8 mouse cellular contexts compared by ENCODE assay signal in the genomic region with DNA sequence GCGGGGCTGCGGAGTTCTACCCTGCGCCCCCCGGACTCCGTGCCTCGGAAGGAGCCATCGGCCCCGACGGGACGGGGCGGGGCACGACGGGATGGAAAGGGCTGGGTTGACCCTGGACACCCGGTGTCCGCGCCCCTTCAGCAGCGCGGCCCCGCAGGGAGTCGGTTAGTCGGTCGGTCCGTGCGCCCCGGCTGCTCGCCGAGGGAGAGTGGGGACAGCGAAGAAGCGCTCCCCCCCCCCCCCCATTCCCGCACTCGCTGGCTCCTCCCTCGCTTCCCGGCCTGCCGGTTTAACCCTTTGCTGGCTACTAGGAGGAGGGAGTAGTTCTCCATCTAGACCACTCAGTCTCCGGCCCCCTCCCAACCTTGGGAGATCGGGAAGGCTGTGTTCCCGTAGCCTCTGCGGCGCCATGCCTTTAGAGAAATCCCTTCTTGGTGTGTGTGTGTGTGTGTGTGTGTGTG. TPM values are rescaled to one million over a fixed set of nuclear protein-coding genes. Genes with fewer than 3 reads are reported as not detected.
DNase-seq lines count a peak whose midpoint lies in the region; ATAC-seq and TF ChIP-seq lines count a peak whose summit lies in the region.

No protein-coding gene starts in this region.

- H3K4me3 ChIP-seq in gastrocnemius, adult 2 months = peak overlapping the region; percentile 70
- peak overlapping the region; percentile 59 for H3K4me3 ChIP-seq in kidney, postnatal 0 days (replicated peaks; ENCODE audit: low read depth, low read length)
- H3K4me3 ChIP-seq in midbrain, embryonic 11.5 days (ENCODE audit: low read depth, low read length) = peak overlapping the region; percentile 52

- intact Hi-C loops in gastrocnemius, adult 2 months (cut with DNase I) = loop anchor here (5.0 kb wide), 1 partner anchor 120 kb away; no protein-coding TSS in a partner anchor

- no peaks in the 10 kb centered on the region for H3K36me3 ChIP-seq in kidney, postnatal 0 days (ENCODE audit: insufficient read depth, low read length)
- no peaks in the 10 kb centered on the region for H3K36me3 ChIP-seq in midbrain, embryonic 11.5 days (ENCODE audit: control insufficient read depth, insufficient read depth, low read length)

- peaks cover 43% of the 10 kb centered on the region for H3K27me3 ChIP-seq in kidney, postnatal 0 days (ENCODE audit: insufficient read depth, low read length)
- peaks cover 72% of the 10 kb centered on the region for H3K27me3 ChIP-seq in midbrain, embryonic 11.5 days (ENCODE audit: control insufficient read depth, insufficient read depth, low read length)

- H3K27ac ChIP-seq in gastrocnemius, adult 2 months = peak overlapping the region; percentile 31; the same call in 1 of the 2 replicates
- no peak overlapping the region for H3K27ac ChIP-seq in kidney, postnatal 0 days
- no peak overlapping the region for H3K27ac ChIP-seq in midbrain, embryonic 11.5 days (ENCODE audit: low read depth, low read length)

- no peak for DNase-seq in gastrocnemius, adult 2 months
- DNase-seq in gastrocnemius, postnatal 25 days = no peak
- peak; percentile 64 for DNase-seq in ZHBTc4 (ENCODE audit: low read depth, low spot score)
- peak; percentile 61 to 75 for DNase-seq in heart, adult 18-20 months
- DNase-seq in kidney, postnatal 0 days (ENCODE audit: low spot score) = peak; percentile 65
- DNase-seq in midbrain, embryonic 11.5 days (ENCODE audit: low spot score, missing footprints) = peak; percentile 96
- DNase-seq in yolk sac, embryonic 10.5 days (ENCODE audit: low spot score) = peak; percentile 54

- TF ChIP-seq CTCF in gastrocnemius, adult 2 months (IDR thresholded peaks at IDR 0.05) = no peak
- no peak for TF ChIP-seq CTCF in kidney, postnatal 0 days (IDR thresholded peaks at IDR 0.05; ENCODE audit: low read depth)

- under 1% methylated on average over 37 of the region's 39 CpGs for WGBS in kidney, postnatal 0 days
- 0% methylated on average over 35 of the region's 39 CpGs for WGBS in midbrain, embryonic 11.5 days

- H3K9ac ChIP-seq in kidney, postnatal 0 days (ENCODE audit: low read depth, low read length) = peak overlapping the region; percentile 46; the same call in 1 of the 2 replicates
- peak overlapping the region; percentile 40 for H3K9ac ChIP-seq in midbrain, embryonic 11.5 days (ENCODE audit: low read length)

- peak overlapping the region; percentile 93 for H3K4me2 ChIP-seq in kidney, postnatal 0 days (ENCODE audit: low read length)
- peak overlapping the region; percentile 87 for H3K4me2 ChIP-seq in midbrain, embryonic 11.5 days

- ATAC-seq in kidney, postnatal 0 days (replicated peaks; ENCODE audit: low FRiP score, low read depth) = peak; percentile 18
- peak; percentile 48 for ATAC-seq in midbrain, embryonic 11.5 days (ENCODE audit: low FRiP score)
- ATAC-seq in erythroid progenitor cell, adult 5-6 weeks (replicated peaks; ENCODE audit: low FRiP score, poor library complexity, severe bottlenecking) = no peak

- H3K4me1 ChIP-seq in kidney, postnatal 0 days (replicated peaks; ENCODE audit: insufficient read depth, low read length) = peaks cover 16% of the 10 kb centered on the region; the same call in 1 of the 2 replicates
- peaks cover 30% of the 10 kb centered on the region for H3K4me1 ChIP-seq in midbrain, embryonic 11.5 days (ENCODE audit: control insufficient read depth, insufficient read depth, low read length)

- H3K9me3 ChIP-seq in kidney, postnatal 0 days (replicated peaks; ENCODE audit: low read length) = no peaks in the 10 kb centered on the region
- H3K9me3 ChIP-seq in midbrain, embryonic 11.5 days (ENCODE audit: control insufficient read depth, low read length) = no peaks in the 10 kb centered on the region

RNA-seq across cellular contexts. Expression of a gene that starts 0.3 kb away (rescaled TPM):
- under 1 TPM; 0.28 to 0.41 TPM for total RNA-seq in gastrocnemius, adult 2 months (2021)
- total RNA-seq in gastrocnemius, postnatal 25 days (2021) = under 1 TPM; 0.43 to 0.54 TPM
- total RNA-seq in heart, adult 18-20 months (2021) = 1 to 10 TPM; 3.0 to 3.5 TPM
- polyA plus RNA-seq in kidney, postnatal 0 days (2015; fragmentation: Nextera tagmentation; extraction: Ambion mirVana) = 1.1 and 1.3 TPM in 2 replicates
- polyA plus RNA-seq in midbrain, embryonic 11.5 days (2014; fragmentation: Nextera tagmentation; extraction: Ambion mirVana) = 1.4 and 1.6 TPM in 2 replicates
- not detected in 2 replicates for total RNA-seq in erythroid progenitor cell, adult 5-6 weeks (2015; ENCODE audit: low replicate concordance)
- total RNA-seq in erythroid progenitor cell, adult 5-6 weeks (2017; ENCODE audit: low replicate concordance) = not detected in 2 replicates

RNA-seq across cellular contexts. Expression of a gene that starts 48.2 kb away (rescaled TPM):
- 10 to 100 TPM in 1 of 2 experiments, 1 to 10 TPM in 1; 6.3 to 11.6 TPM for total RNA-seq in gastrocnemius, adult 2 months (2021)
- total RNA-seq in gastrocnemius, postnatal 25 days (2021) = 1 to 10 TPM; 7.7 to 8.4 TPM
- 1 to 10 TPM; 2.6 to 3.3 TPM for total RNA-seq in heart, adult 18-20 months (2021)
- 8.3 and 8.5 TPM in 2 replicates for polyA plus RNA-seq in kidney, postnatal 0 days (2015; fragmentation: Nextera tagmentation; extraction: Ambion mirVana)
- 16.3 and 18.6 TPM in 2 replicates for polyA plus RNA-seq in midbrain, embryonic 11.5 days (2014; fragmentation: Nextera tagmentation; extraction: Ambion mirVana)
- total RNA-seq in erythroid progenitor cell, adult 5-6 weeks (2015; ENCODE audit: low replicate concordance) = 716 and 794 TPM in 2 replicates
- 395 and 487 TPM in 2 replicates for total RNA-seq in erythroid progenitor cell, adult 5-6 weeks (2017; ENCODE audit: low replicate concordance)

RNA-seq across cellular contexts. Expression of a gene that starts 49.5 kb away (rescaled TPM):
- 10 to 100 TPM; 26.4 to 30.2 TPM for total RNA-seq in gastrocnemius, adult 2 months (2021)
- 10 to 100 TPM; 22.9 to 23.4 TPM for total RNA-seq in gastrocnemius, postnatal 25 days (2021)
- total RNA-seq in heart, adult 18-20 months (2021) = 10 to 100 TPM; 65.4 to 72.8 TPM
- polyA plus RNA-seq in kidney, postnatal 0 days (2015; fragmentation: Nextera tagmentation; extraction: Ambion mirVana) = 36.7 and 41.4 TPM in 2 replicates
- polyA plus RNA-seq in midbrain, embryonic 11.5 days (2014; fragmentation: Nextera tagmentation; extraction: Ambion mirVana) = 17.6 and 19.0 TPM in 2 replicates
- 480 and 538 TPM in 2 replicates for total RNA-seq in erythroid progenitor cell, adult 5-6 weeks (2015; ENCODE audit: low replicate concordance)
- total RNA-seq in erythroid progenitor cell, adult 5-6 weeks (2017; ENCODE audit: low replicate concordance) = 432 and 465 TPM in 2 replicates

Comparison
In these comparisons a context has a peak if more than half of its experiments do, and no peak if none do; other contexts are left out.
1. DNase-seq: peak in ZHBTc4 (single experiment), heart, adult 18-20 months (2 of 2), kidney, postnatal 0 days (single experiment), midbrain, embryonic 11.5 days (single experiment) and yolk sac, embryonic 10.5 days (single experiment); none in gastrocnemius, adult 2 months (single experiment) and gastrocnemius, postnatal 25 days (single experiment).
2. RNA of a gene that starts 48.2 kb away (total RNA-seq): 395 to 794 TPM in erythroid progenitor cell, adult 5-6 weeks; 6.3 to 11.6 TPM in gastrocnemius, adult 2 months, 7.7 to 8.4 TPM in gastrocnemius, postnatal 25 days and 2.6 to 3.3 TPM in heart, adult 18-20 months; every median in the first group is over 10 times any median in the second.
3. RNA of a gene that starts 49.5 kb away (total RNA-seq): 432 to 538 TPM in erythroid progenitor cell, adult 5-6 weeks; 65.4 to 72.8 TPM in heart, adult 18-20 months, 26.4 to 30.2 TPM in gastrocnemius, adult 2 months and 22.9 to 23.4 TPM in gastrocnemius, postnatal 25 days; every median in the first group is over 4 times any median in the second.
4. Peak in every context shown above with its lines, with median percentiles within 50 percentile points of each other: H3K4me3 ChIP-seq.